Mouse (Mus musculus): Measurements from ENCODE around the gene Tead2. TPM values are rescaled to one million over a fixed set of nuclear protein-coding genes. Genes with fewer than 3 reads are reported as not detected.
"Not testable (repeated sequence)": the region's sequence is repeated elsewhere in the genome, so short reads cannot be mapped to it uniquely, and the experiment has no call there.

Gene Tead2
- total RNA-seq, 2 experiments from 2014 or later = 12.5 to 13.7 TPM

DNA sequence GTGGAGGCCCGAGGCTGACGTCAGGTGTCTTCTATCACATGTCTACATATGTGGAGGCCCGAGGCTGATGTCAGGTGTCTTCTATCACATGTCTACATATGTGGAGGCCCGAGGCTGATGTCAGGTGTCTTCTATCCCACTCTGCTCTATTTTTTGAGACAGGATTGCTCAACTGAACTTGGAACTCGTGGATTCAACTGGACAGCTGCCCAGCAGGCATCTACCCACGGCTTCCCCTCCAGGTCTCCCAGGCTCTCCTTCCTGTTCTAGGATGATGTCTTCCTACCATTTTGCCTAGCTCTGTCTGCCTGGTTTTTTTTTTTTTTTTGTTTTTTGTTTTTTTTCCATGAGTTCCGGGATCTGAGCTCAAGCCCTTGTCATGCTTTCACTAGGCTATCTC, 40.3 kb downstream of the Tead2 start:
- not testable (repeated sequence) for DNase-seq (ENCODE audit: low spot score in 2 of 2)

DNA sequence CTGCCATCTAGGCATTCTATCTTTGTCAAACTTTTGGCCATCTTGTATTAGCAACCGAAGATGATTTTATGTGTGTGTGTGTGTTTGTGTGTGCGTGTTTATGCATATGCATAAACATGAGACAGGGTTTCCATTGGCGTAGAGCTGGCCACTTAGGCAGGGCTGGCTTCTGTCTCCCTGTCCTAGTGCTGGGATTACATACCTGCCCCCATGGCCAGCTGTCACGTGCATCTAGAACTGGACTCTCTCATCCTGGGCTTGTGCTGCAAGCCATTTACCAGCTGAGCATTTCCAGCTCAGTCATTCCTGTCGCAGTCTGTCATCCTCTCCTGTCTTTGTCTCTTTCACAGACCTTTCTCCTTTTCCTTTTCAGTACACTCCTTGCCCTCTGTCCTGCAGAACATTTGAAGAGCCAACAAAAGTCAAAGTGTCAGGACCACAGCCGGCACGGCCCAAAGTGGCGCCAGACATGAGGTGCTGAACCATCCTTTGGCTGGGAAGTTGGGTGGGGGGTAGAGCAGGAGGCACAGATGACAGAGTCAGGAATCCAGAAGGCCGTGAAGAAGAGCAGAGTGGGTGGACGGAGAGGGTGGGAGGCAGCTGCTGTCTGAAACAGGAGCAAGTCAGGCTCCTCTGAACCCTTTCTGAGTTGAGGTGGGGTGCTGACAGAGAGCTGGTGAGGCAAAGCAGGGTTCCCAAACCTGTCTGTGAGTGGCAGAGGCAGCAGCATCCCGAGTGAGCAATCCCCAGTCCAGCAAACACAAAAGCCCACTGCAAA, 41.7 kb downstream of the Tead2 start:
- DNase-seq (ENCODE audit: low spot score in 2 of 2) = peak; percentile 37 to 40

DNA sequence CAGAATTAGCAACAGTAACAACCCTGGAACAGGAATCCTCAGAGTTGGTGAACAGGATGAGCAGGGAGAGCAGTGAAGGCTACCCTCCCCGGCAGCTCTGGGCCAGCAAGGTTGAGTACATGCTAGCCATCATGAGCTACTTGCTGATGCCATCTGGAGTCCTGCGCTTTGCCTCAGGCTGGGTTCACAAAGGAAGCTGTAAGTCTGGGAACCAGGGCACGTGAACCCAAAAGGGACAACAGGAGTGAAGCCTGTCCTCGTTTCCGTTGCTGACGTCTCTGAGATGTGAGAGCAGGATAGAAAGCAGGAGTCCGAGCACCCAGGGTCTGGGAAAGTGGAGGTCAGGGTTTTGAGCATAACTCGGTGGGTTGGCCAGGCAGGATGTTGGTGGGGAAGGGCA, 43.7 kb downstream of the Tead2 start:
- DNase-seq (ENCODE audit: low spot score in 2 of 2) = no peak

DNA sequence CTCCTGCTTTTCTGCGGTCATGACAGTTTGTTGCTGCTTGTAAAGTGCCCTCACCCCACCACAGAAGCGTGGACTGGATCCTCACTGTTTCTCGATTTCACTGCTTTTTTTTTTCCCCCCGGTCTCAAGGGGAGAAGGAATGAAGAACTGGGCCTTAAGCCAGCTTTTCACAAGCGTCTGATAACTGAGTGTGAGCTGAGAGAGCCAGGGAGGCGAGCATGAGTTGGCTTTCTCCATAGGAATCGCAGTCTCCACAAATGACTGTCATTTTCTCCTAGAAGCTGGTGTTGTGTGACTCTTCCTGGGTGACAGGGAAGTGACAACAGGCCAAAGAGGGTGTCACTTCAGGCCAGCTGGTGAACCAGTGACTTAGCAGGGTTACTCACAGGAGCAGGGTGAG, 46.7 kb downstream of the Tead2 start:
- no peak for DNase-seq (ENCODE audit: low spot score in 2 of 2)

DNA sequence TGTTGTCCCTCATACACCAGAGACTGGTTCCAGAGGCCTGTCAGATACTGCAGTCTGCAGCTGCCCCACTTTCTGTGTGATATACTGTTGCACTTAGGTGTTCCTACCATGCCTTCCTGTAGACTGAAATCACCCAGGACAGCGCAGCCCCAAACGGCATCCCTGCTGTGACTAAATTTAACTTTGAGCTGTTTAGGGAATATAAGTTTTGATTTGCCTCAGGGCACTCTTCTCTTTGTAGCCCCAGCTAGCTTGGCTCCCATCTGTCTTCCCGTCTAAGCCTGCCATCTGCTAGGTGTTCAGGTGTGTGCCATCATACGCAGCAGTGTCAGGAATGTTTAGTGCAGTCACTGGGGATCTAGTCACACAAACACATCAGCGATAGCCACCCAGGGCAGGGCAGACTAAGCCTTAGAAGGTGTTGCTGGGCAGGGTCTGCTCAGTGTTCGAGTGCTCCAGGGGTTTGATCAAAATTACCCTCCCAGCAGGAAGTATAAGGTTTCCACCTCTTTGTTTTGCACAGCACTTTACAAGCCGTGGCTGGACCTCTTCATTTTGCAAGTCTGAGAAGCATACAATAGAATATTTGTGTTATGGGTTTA, 47.6 kb downstream of the Tead2 start:
- DNase-seq (ENCODE audit: low spot score in 2 of 2) = no peak

DNA sequence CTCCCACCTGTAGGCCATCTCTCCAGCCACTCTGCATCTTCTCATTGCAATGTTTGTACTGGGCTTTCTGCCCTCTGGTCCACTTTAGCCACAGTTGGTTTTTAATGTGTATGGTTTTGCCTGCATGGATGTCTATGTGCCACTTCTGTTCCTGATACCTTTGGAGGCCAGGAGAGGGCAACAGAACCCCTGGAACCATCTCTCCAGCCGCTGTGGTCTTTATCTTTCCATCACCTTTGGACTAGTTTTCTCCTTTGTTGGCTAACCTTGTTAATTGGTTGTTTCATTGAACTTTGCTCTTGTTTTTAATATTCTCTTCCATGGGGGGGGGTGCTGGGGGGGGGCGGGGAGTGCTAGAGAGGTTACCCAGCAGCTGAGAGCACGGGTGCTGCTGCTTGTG, 48.8 kb downstream of the Tead2 start:
- no peak for DNase-seq (ENCODE audit: low spot score in 2 of 2)

DNA sequence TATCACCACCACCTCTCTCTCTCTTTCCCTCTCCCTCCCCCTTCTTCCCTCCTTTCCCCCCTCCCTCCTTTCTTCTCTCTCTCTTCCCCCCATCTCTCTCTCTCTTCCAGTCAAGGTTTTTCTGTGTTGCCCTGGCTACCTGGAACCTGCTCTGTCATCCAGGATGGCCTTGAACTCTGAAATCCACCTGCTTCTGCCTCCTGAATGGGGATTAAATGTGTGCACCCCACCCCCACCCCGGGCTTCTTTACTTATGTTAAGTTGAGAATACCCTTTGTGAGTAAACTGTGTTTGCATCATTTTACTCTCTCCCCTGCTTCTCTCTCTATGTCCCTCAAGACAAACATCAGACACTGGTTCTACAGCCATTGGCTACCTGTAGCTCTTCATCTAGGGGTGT, 50.0 kb downstream of the Tead2 start:
- no peak for DNase-seq (ENCODE audit: low spot score in 2 of 2)

DNA sequence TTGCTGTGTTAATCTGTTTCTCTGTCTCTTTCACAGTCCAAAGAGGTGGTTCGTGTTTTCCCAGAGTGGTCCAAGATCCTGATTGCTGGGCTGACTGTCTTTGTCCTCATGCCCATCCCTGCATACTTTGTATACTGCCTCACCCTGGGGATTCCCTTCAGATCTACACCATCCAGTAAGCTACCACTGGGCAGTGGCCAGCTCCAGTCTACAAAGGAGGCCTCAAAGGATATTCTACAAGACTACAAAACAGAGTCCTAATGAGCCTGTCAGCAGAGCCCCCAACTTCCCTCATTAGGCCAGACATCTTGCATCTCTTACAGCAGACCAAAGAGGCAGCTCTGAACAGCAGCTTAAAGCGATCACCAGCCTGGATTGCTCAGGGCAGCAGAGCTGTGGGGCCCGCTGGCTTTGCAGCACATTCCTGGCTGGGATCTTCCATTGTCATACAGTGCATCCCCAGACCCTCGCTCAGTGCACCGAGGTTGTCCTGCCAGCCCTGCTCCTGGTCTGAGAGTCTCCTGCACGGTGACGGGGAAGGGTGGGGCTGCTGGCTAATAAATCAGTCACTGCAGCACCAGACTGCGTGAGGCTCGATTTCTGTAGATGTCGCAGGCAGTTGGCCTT, 57.3 kb downstream of the Tead2 start:
- DNase-seq (ENCODE audit: low spot score in 2 of 2) = no peak

DNA sequence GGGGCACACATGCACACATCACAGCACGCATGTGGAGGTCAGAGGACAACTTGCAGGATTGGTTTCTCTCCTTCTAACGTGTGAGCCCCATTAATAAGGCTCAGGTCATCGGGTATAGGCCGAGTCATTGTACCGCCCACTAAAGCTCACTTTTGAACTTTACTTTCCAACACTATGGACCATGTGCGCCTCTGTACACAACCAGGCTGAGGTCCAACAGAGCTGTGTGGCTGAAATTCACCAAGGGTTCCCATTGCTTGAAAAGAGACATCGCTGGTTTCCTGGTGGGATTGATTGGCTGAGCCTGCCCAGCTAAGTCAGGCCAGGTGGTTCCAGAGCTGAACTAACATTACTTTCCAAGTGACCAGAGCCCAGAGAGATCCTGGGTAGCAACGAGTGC, 58.1 kb downstream of the Tead2 start:
- no peak for DNase-seq (ENCODE audit: low spot score in 2 of 2)

DNA sequence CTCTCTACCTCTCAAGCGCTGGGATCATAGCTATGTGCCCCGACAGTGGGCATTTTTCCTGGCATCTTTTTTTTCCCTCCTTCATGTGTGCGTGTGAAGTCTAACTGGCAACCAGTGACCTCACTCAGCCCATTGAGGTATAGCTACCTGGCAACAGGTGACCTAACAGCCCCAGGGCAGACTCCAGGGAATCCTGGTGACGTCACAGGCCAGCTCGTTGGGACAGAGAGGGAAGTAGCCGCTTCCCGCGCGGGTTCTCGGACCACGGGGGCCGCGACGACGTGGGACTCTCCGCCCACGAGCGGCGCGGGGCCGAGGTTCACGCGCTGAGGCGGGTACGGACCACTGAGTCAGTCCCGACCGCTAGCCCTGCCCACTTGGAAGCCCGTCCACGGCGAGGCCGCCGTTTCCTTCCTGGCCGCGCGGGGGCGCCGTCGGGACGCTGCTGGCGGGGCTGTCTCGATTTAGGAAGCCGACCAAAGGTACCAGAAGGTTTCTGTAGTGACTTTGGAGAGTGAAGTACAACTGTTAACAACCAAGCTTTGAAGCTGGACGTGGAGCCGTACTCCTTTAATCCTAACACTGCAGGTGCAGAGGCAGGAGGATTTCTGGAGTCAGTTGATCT, 61.7 kb downstream of the Tead2 start, which contains the start of gene Slc6a21:
Gene Slc6a21, plus strand, starts transcription at position 378 of the 625 bp plus-strand sequence.
- peak; percentile 76 to 80 for DNase-seq (ENCODE audit: low spot score in 2 of 2)

Small RNA genes lying within 50 kb of the gene (microRNA-seq; reads per million reads assigned to microRNA genes)
- 1.1 to 2.5 reads per million in 2 experiments for gene Mir7055

Other genes starting within 250 kb of the Tead2 start
- 100 to 1,000 TPM in 1 of 2 experiments, 10 to 100 TPM in 1; 99.2 to 101 TPM for gene Cpt1c, start 240.9 kb upstream of the Tead2 start, total RNA-seq (2021)
- gene Prmt1, start 229.2 kb upstream of the Tead2 start, total RNA-seq (2021) = 100 to 1,000 TPM; 232 to 248 TPM
- gene Irf3, start 218.1 kb upstream of the Tead2 start, total RNA-seq (2021) = 10 to 100 TPM; 38.1 to 42.5 TPM
- gene Bcl2l12, start 217.0 kb upstream of the Tead2 start, total RNA-seq (2021) = 1 to 10 TPM; 5.4 to 5.5 TPM
- 100 to 1,000 TPM; 141 to 145 TPM for gene Scaf1, start 199.4 kb upstream of the Tead2 start, total RNA-seq (2021)
- 10 to 100 TPM; 12.2 to 12.3 TPM for gene Rras, start 197.8 kb upstream of the Tead2 start, total RNA-seq (2021)
- 10 to 100 TPM; 69.1 to 70.3 TPM for gene Prr12, start 162.9 kb upstream of the Tead2 start, total RNA-seq (2021)
- gene Nosip, start 153.3 kb upstream of the Tead2 start, total RNA-seq (2021) = 10 to 100 TPM; 47.2 to 51.6 TPM
- gene Prrg2, start 153.1 kb upstream of the Tead2 start, total RNA-seq (2021) = 10 to 100 TPM in 1 of 2 experiments, 1 to 10 TPM in 1; 6.9 to 10.1 TPM
- 10 to 100 TPM; 11.4 to 11.9 TPM for gene Rcn3, start 123.5 kb upstream of the Tead2 start, total RNA-seq (2021)
- 10 to 100 TPM; 17.9 to 23.1 TPM for gene Fcgrt, start 111.9 kb upstream of the Tead2 start, total RNA-seq (2021)
- gene Rps11, start 91.3 kb upstream of the Tead2 start, total RNA-seq (2021) = 100 to 1,000 TPM; 456 to 554 TPM
- 100 to 1,000 TPM; 946 to 985 TPM for gene Rpl13a, start 87.0 kb upstream of the Tead2 start, total RNA-seq (2021)
- not detected for gene Gm45713, start 79.5 kb upstream of the Tead2 start, total RNA-seq (2021)
- gene Flt3l, start 79.3 kb upstream of the Tead2 start, total RNA-seq (2021) = 1 to 10 TPM; 4.3 to 6.0 TPM
- 10 to 100 TPM; 60.7 to 63.1 TPM for gene Pih1d1, start 61.5 kb upstream of the Tead2 start, total RNA-seq (2021)
- gene Aldh16a1, start 61.2 kb upstream of the Tead2 start, total RNA-seq (2021) = 10 to 100 TPM; 12.2 to 17.3 TPM
- 1,000 to 10,000 TPM; 1,094 to 1,136 TPM for gene Slc17a7, start 51.8 kb upstream of the Tead2 start, total RNA-seq (2021)
- under 1 TPM; 0.18 to 0.43 TPM for gene Gfy, start 36.2 kb upstream of the Tead2 start, total RNA-seq (2021)
- not detected for gene Pth2, start 34.8 kb upstream of the Tead2 start, total RNA-seq (2021)
- gene Ccdc155, start 10.9 kb upstream of the Tead2 start, total RNA-seq (2021) = 1 to 10 TPM; 2.2 to 2.9 TPM
- 10 to 100 TPM in 1 of 2 experiments, 1 to 10 TPM in 1; 8.3 to 10.7 TPM for gene Dkkl1, start 3.6 kb upstream of the Tead2 start, total RNA-seq (2021)
- gene Cd37, start 23.4 kb downstream of the Tead2 start, total RNA-seq (2021) = 1 to 10 TPM; 4.6 to 5.0 TPM
- gene Slc6a16, start 25.3 kb downstream of the Tead2 start, total RNA-seq (2021) = 1 to 10 TPM; 1.0 to 1.2 TPM
- not detected for gene Slc6a21, start 61.8 kb downstream of the Tead2 start, total RNA-seq (2021)
- 10 to 100 TPM; 19.6 to 20.9 TPM for gene Trpm4, start 118.0 kb downstream of the Tead2 start, total RNA-seq (2021)
- under 1 TPM; 0.85 to 0.96 TPM for gene Hrc, start 119.5 kb downstream of the Tead2 start, total RNA-seq (2021)
- gene Ppfia3, start 151.3 kb downstream of the Tead2 start, total RNA-seq (2021) = 100 to 1,000 TPM; 124 to 128 TPM
- 100 to 1,000 TPM; 137 to 163 TPM for gene Lin7b, start 154.8 kb downstream of the Tead2 start, total RNA-seq (2021)
- 100 to 1,000 TPM; 393 to 440 TPM for gene Snrnp70, start 180.0 kb downstream of the Tead2 start, total RNA-seq (2021)
- gene Kcna7, start 189.9 kb downstream of the Tead2 start, total RNA-seq (2021) = not detected
- gene Ntf5, start 197.9 kb downstream of the Tead2 start, total RNA-seq (2021) = under 1 TPM; 0.18 to 0.22 TPM
- under 1 TPM in 1 of 2 experiments, not detected in 1; 0.75 TPM for gene Lhb, start 205.1 kb downstream of the Tead2 start, total RNA-seq (2021)
- 10 to 100 TPM; 18.9 to 20.9 TPM for gene Gys1, start 219.1 kb downstream of the Tead2 start, total RNA-seq (2021)
- gene Ruvbl2, start 222.3 kb downstream of the Tead2 start, total RNA-seq (2021) = 10 to 100 TPM; 44.5 to 44.9 TPM
- 100 to 1,000 TPM; 429 to 433 TPM for gene Ftl1, start 244.1 kb downstream of the Tead2 start, total RNA-seq (2021)

All from layer of hippocampus, postnatal 10 days (tissue).